Mouse (Mus musculus) kidney, embryonic 14.5 days (tissue): ENCODE results near the gene Wap. TPM values are rescaled to one million over a fixed set of nuclear protein-coding genes. Genes with fewer than 3 reads are reported as not detected.

Experiments used
- ATAC-seq: fragments of 200-750 bp; cut with Nextera tagmentation; 2 replicates; pipeline ENCODE4 v1.8.0; 2017; ENCODE audit warnings: moderate number of reproducible peaks, mild to moderate bottlenecking, moderate TSS enrichment, moderate library complexity; ENCODE audit not compliant: low FRiP score, low TSS enrichment
- H3K27ac ChIP-seq: fragments of 300-500 bp; sonication (generic); 2 replicates; pipeline ENCODE4 v1.5.1; 2014; ENCODE audit warnings: low read depth, mild to moderate bottlenecking, low read length, moderate library complexity, mixed read lengths
- H3K27me3 ChIP-seq: fragments of 300-500 bp; sonication (generic); 2 replicates; pipeline ENCODE4 v1.6.1; 2014; ENCODE audit warnings: mild to moderate bottlenecking, low read length; ENCODE audit not compliant: control insufficient read depth, insufficient read depth
- H3K36me3 ChIP-seq: fragments of 300-500 bp; sonication (generic); 2 replicates; pipeline ENCODE4 v1.6.1; 2014; ENCODE audit warnings: low read length, mixed read lengths; ENCODE audit not compliant: control insufficient read depth, insufficient read depth
- H3K4me1 ChIP-seq: fragments of 300-500 bp; sonication (generic); 2 replicates; pipeline ENCODE4 v1.6.1; 2014; ENCODE audit warnings: low read length, mixed read lengths; ENCODE audit not compliant: control insufficient read depth, insufficient read depth
- H3K4me2 ChIP-seq: fragments of 300-500 bp; sonication (generic); replicated peaks from 2 replicates; pipeline ENCODE4 v1.6.1; 2014; ENCODE audit warnings: low read depth, mild to moderate bottlenecking, low read length
- H3K4me3 ChIP-seq: fragments of 300-500 bp; sonication (generic); 2 replicates; pipeline ENCODE4 v1.5.1; 2014; ENCODE audit warnings: mild to moderate bottlenecking, low read length
- H3K9ac ChIP-seq: fragments of 300-500 bp; sonication (generic); 2 replicates; pipeline ENCODE4 v1.6.1; 2014; ENCODE audit warnings: low read depth, mild to moderate bottlenecking, low read length, moderate library complexity
- H3K9me3 ChIP-seq: fragments of 300-500 bp; sonication (generic); 2 replicates; pipeline ENCODE4 v1.6.1; 2016; ENCODE audit warnings: low read length; ENCODE audit not compliant: control insufficient read depth
- WGBS: fragments of 180-500 bp; shearing (Covaris S2); extraction: QIAGEN DNeasy Blood & Tissue Kit; methylation state at CpG from one replicate; pipeline ENCODE4 v1.1.7; 2014; 5-methylcytosine and 5-hydroxymethylcytosine counted together
- polyA plus RNA-seq: library from polyadenylated mRNA; unstranded; fragments of >200 nt; fragmentation: Nextera tagmentation; extraction: Ambion mirVana; gene quantifications from 2 replicates; pipeline ENCODE4 v1.2.1, GENCODE M21; 2014

Wap gene
- polyA plus RNA-seq, 1 experiment from 2014 or later, result not detected

- Histone ChIP-seq H3K9ac (no peak overlapping the region), H3K4me2 (no peak overlapping the region), H3K4me3 (no peak overlapping the region), H3K27me3 (no peaks in the 10 kb centered on the region), H3K4me1 (no peaks in the 10 kb centered on the region), H3K27ac (no peak overlapping the region), H3K9me3 (no peaks in the 10 kb centered on the region), H3K36me3 (no peaks in the 10 kb centered on the region)
- WGBS, result 74% methylated on average over 6 of the region's 6 CpGs
- no peak for ATAC-seq
Observed at GRCm38 (mm10) chr11:6644566-6644965, 6.1 kb upstream of the Wap start.

GRCm38 (mm10) chr11:6639072-6639471 lies 635 bp upstream of the Wap start:
- H3K27me3 ChIP-seq, result no peaks in the 10 kb centered on the region
- H3K36me3 ChIP-seq, result no peaks in the 10 kb centered on the region
- WGBS, result 76% methylated on average over 6 of the region's 6 CpGs
- no peak overlapping the region for H3K4me2 ChIP-seq
- H3K27ac ChIP-seq, result no peak overlapping the region
- H3K9me3 ChIP-seq, result no peaks in the 10 kb centered on the region
- no peak for ATAC-seq
- no peak overlapping the region for H3K9ac ChIP-seq
- H3K4me1 ChIP-seq, result no peaks in the 10 kb centered on the region
- H3K4me3 ChIP-seq, result no peak overlapping the region

- WGBS, result 78% methylated on average over 8 of the region's 8 CpGs
- no peak; the same call in 1 of the 2 replicates for ATAC-seq
- Histone ChIP-seq H3K4me3 (no peak overlapping the region), H3K4me1 (no peaks in the 10 kb centered on the region), H3K27ac (no peak overlapping the region), H3K9me3 (no peaks in the 10 kb centered on the region), H3K36me3 (no peaks in the 10 kb centered on the region), H3K9ac (no peak overlapping the region), H3K4me2 (no peak overlapping the region), H3K27me3 (no peaks in the 10 kb centered on the region)
Observed at GRCm38 (mm10) chr11:6636150-6636549, 2.3 kb downstream of the Wap start.

GRCm38 (mm10) chr11:6629655-6630054 lies 8.8 kb downstream of the Wap start:
- Histone ChIP-seq H3K9ac (no peak overlapping the region), H3K36me3 (no peaks in the 10 kb centered on the region), H3K4me1 (peaks cover 9% of the 10 kb centered on the region), H3K27me3 (no peaks in the 10 kb centered on the region), H3K9me3 (no peaks in the 10 kb centered on the region), H3K4me3 (no peak overlapping the region), H3K27ac (no peak overlapping the region), H3K4me2 (no peak overlapping the region)
- no peak for ATAC-seq

GRCm38 (mm10) chr11:6628568-6628967 lies 9.9 kb downstream of the Wap start:
- WGBS, result 12% methylated on average over 4 of the region's 4 CpGs
- no peak overlapping the region for H3K4me3 ChIP-seq
- H3K4me2 ChIP-seq, result no peak overlapping the region
- H3K9me3 ChIP-seq, result no peaks in the 10 kb centered on the region
- peaks cover 19% of the 10 kb centered on the region for H3K4me1 ChIP-seq
- no peak overlapping the region for H3K27ac ChIP-seq
- no peak overlapping the region for H3K9ac ChIP-seq
- no peaks in the 10 kb centered on the region for H3K27me3 ChIP-seq
- ATAC-seq, result no peak; the same call in 1 of the 2 replicates
- peaks cover 11% of the 10 kb centered on the region for H3K36me3 ChIP-seq

- Histone ChIP-seq H3K4me1 (peaks cover 19% of the 10 kb centered on the region), H3K4me3 (no peak overlapping the region), H3K9me3 (no peaks in the 10 kb centered on the region), H3K36me3 (peaks cover 19% of the 10 kb centered on the region), H3K9ac (no peak overlapping the region), H3K27ac (no peak overlapping the region), H3K27me3 (no peaks in the 10 kb centered on the region), H3K4me2 (no peak overlapping the region)
- 80% methylated on average over 4 of the region's 4 CpGs for WGBS
- no peak for ATAC-seq
Observed at GRCm38 (mm10) chr11:6627731-6628130, 10.7 kb downstream of the Wap start.

GRCm38 (mm10) chr11:6626388-6626772 lies 12.1 kb downstream of the Wap start:
- Histone ChIP-seq H3K27ac (peak overlapping the region; percentile 89), H3K4me1 (peaks cover 19% of the 10 kb centered on the region), H3K9me3 (no peaks in the 10 kb centered on the region), H3K4me2 (peak overlapping the region; percentile 71), H3K27me3 (no peaks in the 10 kb centered on the region), H3K36me3 (peaks cover 32% of the 10 kb centered on the region), H3K9ac (peak overlapping the region; percentile 71), H3K4me3 (peak overlapping the region; percentile 86)
- 15% methylated on average over 16 of the region's 16 CpGs for WGBS
- ATAC-seq, result peak; percentile 13

- Histone ChIP-seq H3K27ac (peak within 1 kb of the TSS; percentile 89), H3K4me3 (peak within 1 kb of the TSS; percentile 86), H3K36me3 (peaks cover 39% of the 10 kb centered on the region), H3K4me2 (peak within 1 kb of the TSS; percentile 71), H3K9ac (peak within 1 kb of the TSS; percentile 71), H3K4me1 (peaks cover 19% of the 10 kb centered on the region), H3K9me3 (no peaks in the 10 kb centered on the region), H3K27me3 (no peaks in the 10 kb centered on the region)
- under 1% methylated on average over 65 of the region's 66 CpGs for WGBS
- ATAC-seq, result peak; percentile 92
Observed at GRCm38 (mm10) chr11:6625478-6626387, 12.7 kb downstream of the Wap start, which contains the start of gene Tbrg4. Gene Tbrg4, minus strand, starts transcription at chr11:6626067.

- Histone ChIP-seq H3K9me3 (no peaks in the 10 kb centered on the region), H3K27me3 (no peaks in the 10 kb centered on the region), H3K27ac (no peak overlapping the region), H3K36me3 (peaks cover 48% of the 10 kb centered on the region), H3K4me3 (peak overlapping the region; percentile 86), H3K4me2 (peak overlapping the region; percentile 64), H3K4me1 (peaks cover 19% of the 10 kb centered on the region), H3K9ac (peak overlapping the region; percentile 71)
- ATAC-seq, result no peak
- WGBS, result 69% methylated on average over 14 of the region's 14 CpGs
Observed at GRCm38 (mm10) chr11:6624619-6625382, 13.6 kb downstream of the Wap start.
